Mouse (Mus musculus) forebrain, embryonic 12.5 days (tissue): Measurements from ENCODE around the gene Scn1b. TPM values are rescaled to one million over a fixed set of nuclear protein-coding genes. Genes with fewer than 3 reads are reported as not detected.

Experiments used
- ATAC-seq: fragments of 200-750 bp; cut with Nextera tagmentation; 2 replicates; pipeline ENCODE4 v1.8.0; 2017; ENCODE audit warnings: moderate TSS enrichment; ENCODE audit not compliant: low FRiP score
- H3K27ac ChIP-seq: fragments of 300-500 bp; sonication (generic); 2 replicates; pipeline ENCODE4 v1.5.1; 2016; ENCODE audit warnings: mild to moderate bottlenecking
- H3K27me3 ChIP-seq: fragments of 300-500 bp; sonication (generic); 2 replicates; pipeline ENCODE4 v1.6.1; 2016; ENCODE audit warnings: mild to moderate bottlenecking
- H3K36me3 ChIP-seq: fragments of 300-500 bp; sonication (generic); replicated peaks from 2 replicates; pipeline ENCODE4 v1.6.1; 2016; ENCODE audit warnings: mild to moderate bottlenecking
- H3K4me1 ChIP-seq: fragments of 300-500 bp; sonication (generic); 2 replicates; pipeline ENCODE4 v1.6.1; 2016
- H3K4me2 ChIP-seq: fragments of 300-500 bp; sonication (generic); 2 replicates; pipeline ENCODE4 v1.6.1; 2016; ENCODE audit warnings: mild to moderate bottlenecking, moderate library complexity
- H3K4me3 ChIP-seq: fragments of 300-500 bp; sonication (generic); replicated peaks from 2 replicates; pipeline ENCODE4 v1.5.1; 2016; ENCODE audit warnings: mild to moderate bottlenecking
- H3K9ac ChIP-seq: fragments of 300-500 bp; sonication (generic); 2 replicates; pipeline ENCODE4 v1.6.1; 2016; ENCODE audit warnings: mild to moderate bottlenecking
- H3K9me3 ChIP-seq: fragments of 300-500 bp; sonication (generic); 2 replicates; pipeline ENCODE4 v1.6.1; 2016
- WGBS: fragments of 180-500 bp; shearing (Covaris S2); methylation state at CpG from one replicate; pipeline ENCODE4 v1.1.7; 2016; 5-methylcytosine and 5-hydroxymethylcytosine counted together
- polyA plus RNA-seq: library from polyadenylated mRNA; unstranded; fragments of >200 nt; fragmentation: Nextera tagmentation; extraction: Ambion mirVana; gene quantifications from 2 replicates; pipeline ENCODE4 v1.2.1, GENCODE M21; 2016

The Scn1b gene
- polyA plus RNA-seq, 1 experiment from 2014 or later, result 1.1 TPM

- Histone ChIP-seq H3K9ac (no peak overlapping the region), H3K4me3 (no peak overlapping the region), H3K4me2 (no peak overlapping the region), H3K36me3 (no peaks in the 10 kb centered on the region), H3K4me1 (peaks cover 9% of the 10 kb centered on the region), H3K27me3 (peaks cover 5% of the 10 kb centered on the region; the same call in 1 of the 2 replicates), H3K27ac (no peak overlapping the region), H3K9me3 (no peaks in the 10 kb centered on the region)
- ATAC-seq, result no peak
- 71% methylated on average over 3 of the region's 3 CpGs for WGBS
Observed at GRCm38 (mm10) chr7:31088206-31088605, 38.6 kb downstream of the Scn1b start.

- H3K4me2 ChIP-seq, result no peak overlapping the region
- peaks cover 7% of the 10 kb centered on the region; the same call in 1 of the 2 replicates for H3K27me3 ChIP-seq
- 85% methylated on average over 2 of the region's 2 CpGs for WGBS
- H3K9ac ChIP-seq, result no peak overlapping the region
- H3K36me3 ChIP-seq, result no peaks in the 10 kb centered on the region
- H3K9me3 ChIP-seq, result no peaks in the 10 kb centered on the region
- ATAC-seq, result no peak
- no peak overlapping the region for H3K4me3 ChIP-seq
- no peak overlapping the region for H3K27ac ChIP-seq
- H3K4me1 ChIP-seq, result peaks cover 15% of the 10 kb centered on the region
Observed at GRCm38 (mm10) chr7:31087262-31087661, 39.5 kb downstream of the Scn1b start.

GRCm38 (mm10) chr7:31086175-31086755 is 40.5 kb downstream of the Scn1b start:
- Histone ChIP-seq H3K36me3 (no peaks in the 10 kb centered on the region), H3K27ac (no peak overlapping the region), H3K4me1 (peaks cover 15% of the 10 kb centered on the region), H3K4me3 (no peak overlapping the region), H3K9me3 (no peaks in the 10 kb centered on the region), H3K9ac (no peak overlapping the region), H3K4me2 (no peak overlapping the region), H3K27me3 (0 out of 2 replicates have a peak, but pooled peaks cover 4% of the 10 kb centered on the region)
- no peak for ATAC-seq
- 85% methylated on average over 9 of the region's 9 CpGs for whole genome bisulfite sequencing

GRCm38 (mm10) chr7:31085171-31085570 is 41.6 kb downstream of the Scn1b start:
- no peak for ATAC-seq
- H3K27ac ChIP-seq, result no peak overlapping the region

GRCm38 (mm10) chr7:31084140-31084539 is 42.7 kb downstream of the Scn1b start:
- Histone ChIP-seq H3K36me3 (no peaks in the 10 kb centered on the region), H3K27ac (no peak overlapping the region)
- 68% methylated on average over 9 of the region's 9 CpGs for WGBS

More at GRCm38 (mm10) chr7:31085171-31085570, 41.6 kb downstream of the Scn1b start:
- no peak overlapping the region for H3K4me3 ChIP-seq
- H3K9me3 ChIP-seq, result no peaks in the 10 kb centered on the region
- 0 out of 2 replicates have a peak, but pooled peaks cover 4% of the 10 kb centered on the region for H3K27me3 ChIP-seq
- no peaks in the 10 kb centered on the region for H3K36me3 ChIP-seq
- H3K4me2 ChIP-seq, result no peak overlapping the region
- H3K9ac ChIP-seq, result no peak overlapping the region
- WGBS, result 31% methylated on average over 3 of the region's 3 CpGs
- H3K4me1 ChIP-seq, result peaks cover 15% of the 10 kb centered on the region

GRCm38 (mm10) chr7:31082831-31083588 is 43.8 kb downstream of the Scn1b start:
- H3K4me1 ChIP-seq, result peaks cover 15% of the 10 kb centered on the region
- no peaks in the 10 kb centered on the region for H3K9me3 ChIP-seq
- no peaks in the 10 kb centered on the region for H3K36me3 ChIP-seq
- no peak for ATAC-seq
- H3K9ac ChIP-seq, result no peak overlapping the region
- H3K27ac ChIP-seq, result no peak overlapping the region
- H3K4me2 ChIP-seq, result no peak overlapping the region
- 69% methylated on average over 14 of the region's 14 CpGs for WGBS
- H3K4me3 ChIP-seq, result no peak overlapping the region
- H3K27me3 ChIP-seq, result 0 out of 2 replicates have a peak, but pooled peaks cover 4% of the 10 kb centered on the region

More at GRCm38 (mm10) chr7:31084140-31084539, 42.7 kb downstream of the Scn1b start:
- Histone ChIP-seq H3K4me2 (no peak overlapping the region), H3K9me3 (no peaks in the 10 kb centered on the region), H3K27me3 (0 out of 2 replicates have a peak, but pooled peaks cover 4% of the 10 kb centered on the region), H3K9ac (no peak overlapping the region), H3K4me1 (peaks cover 15% of the 10 kb centered on the region), H3K4me3 (no peak overlapping the region)
- ATAC-seq, result no peak

- Histone ChIP-seq H3K27ac (no peak overlapping the region), H3K4me1 (peaks cover 15% of the 10 kb centered on the region), H3K4me3 (no peak overlapping the region), H3K36me3 (no peaks in the 10 kb centered on the region), H3K4me2 (no peak overlapping the region), H3K9me3 (no peaks in the 10 kb centered on the region), H3K9ac (no peak overlapping the region), H3K27me3 (0 out of 2 replicates have a peak, but pooled peaks cover 4% of the 10 kb centered on the region)
- no peak for ATAC-seq
Observed at GRCm38 (mm10) chr7:31082106-31082505, 44.7 kb downstream of the Scn1b start.

GRCm38 (mm10) chr7:31081106-31081505 is 45.7 kb downstream of the Scn1b start:
- no peaks in the 10 kb centered on the region for H3K36me3 ChIP-seq
- H3K4me1 ChIP-seq, result peaks cover 15% of the 10 kb centered on the region
- WGBS, result 33% methylated on average over 1 of the region's 1 CpGs
- no peak for ATAC-seq
- no peak overlapping the region for H3K4me2 ChIP-seq
- no peak overlapping the region for H3K9ac ChIP-seq
- H3K9me3 ChIP-seq, result no peaks in the 10 kb centered on the region
- 0 out of 2 replicates have a peak, but pooled peaks cover 4% of the 10 kb centered on the region for H3K27me3 ChIP-seq
- H3K4me3 ChIP-seq, result no peak overlapping the region
- H3K27ac ChIP-seq, result no peak overlapping the region

GRCm38 (mm10) chr7:31080611-31081010 is 46.2 kb downstream of the Scn1b start:
- no peak overlapping the region for H3K4me3 ChIP-seq
- H3K27ac ChIP-seq, result no peak overlapping the region
- 0 out of 2 replicates have a peak, but pooled peaks cover 4% of the 10 kb centered on the region for H3K27me3 ChIP-seq
- 36% methylated on average over 3 of the region's 3 CpGs for WGBS
- H3K9ac ChIP-seq, result no peak overlapping the region
- ATAC-seq, result no peak
- no peak overlapping the region for H3K4me2 ChIP-seq
- H3K9me3 ChIP-seq, result no peaks in the 10 kb centered on the region
- no peaks in the 10 kb centered on the region for H3K36me3 ChIP-seq
- peaks cover 15% of the 10 kb centered on the region for H3K4me1 ChIP-seq

GRCm38 (mm10) chr7:31079670-31080069 is 47.1 kb downstream of the Scn1b start:
- ATAC-seq, result no peak
- H3K27ac ChIP-seq, result no peak overlapping the region
- no peak overlapping the region for H3K4me3 ChIP-seq
- no peaks in the 10 kb centered on the region for H3K36me3 ChIP-seq
- H3K4me2 ChIP-seq, result no peak overlapping the region
- 0 out of 2 replicates have a peak, but pooled peaks cover 4% of the 10 kb centered on the region for H3K27me3 ChIP-seq
- 88% methylated on average over 8 of the region's 8 CpGs for WGBS
- no peak overlapping the region for H3K9ac ChIP-seq
- H3K4me1 ChIP-seq, result peaks cover 8% of the 10 kb centered on the region
- H3K9me3 ChIP-seq, result no peaks in the 10 kb centered on the region

- H3K9me3 ChIP-seq, result no peaks in the 10 kb centered on the region
- H3K4me3 ChIP-seq, result no peak overlapping the region
- H3K36me3 ChIP-seq, result no peaks in the 10 kb centered on the region
- no peak for ATAC-seq
- no peak overlapping the region for H3K9ac ChIP-seq
- H3K27me3 ChIP-seq, result no peaks in the 10 kb centered on the region
- H3K27ac ChIP-seq, result no peak overlapping the region
- WGBS, result 53% methylated on average over 5 of the region's 5 CpGs
- H3K4me1 ChIP-seq, result peaks cover 4% of the 10 kb centered on the region
- no peak overlapping the region for H3K4me2 ChIP-seq
Observed at GRCm38 (mm10) chr7:31077885-31078445, 48.8 kb downstream of the Scn1b start.

GRCm38 (mm10) chr7:31077470-31077869 is 49.3 kb downstream of the Scn1b start:
- Histone ChIP-seq H3K4me1 (no peaks in the 10 kb centered on the region), H3K27me3 (no peaks in the 10 kb centered on the region), H3K9ac (no peak overlapping the region), H3K9me3 (no peaks in the 10 kb centered on the region), H3K4me2 (no peak overlapping the region), H3K4me3 (no peak overlapping the region), H3K36me3 (no peaks in the 10 kb centered on the region), H3K27ac (no peak overlapping the region)
- WGBS, result 53% methylated on average over 6 of the region's 6 CpGs
- ATAC-seq, result no peak
